Mouse (Mus musculus) midbrain, embryonic 14.5 days (tissue): ENCODE results near the gene Bahd1. TPM values are rescaled to one million over a fixed set of nuclear protein-coding genes. Genes with fewer than 3 reads are reported as not detected.

Source experiments
- ATAC-seq: fragments of 200-750 bp; cut with Nextera tagmentation; 2 replicates; pipeline ENCODE4 v1.8.0; 2017; ENCODE audit warnings: moderate number of reproducible peaks, moderate library complexity; ENCODE audit not compliant: low FRiP score, low TSS enrichment
- DNase-seq: peaks from one replicate; pipeline ENCODE4 v3.0.0-alpha.2; 2015
- H3K27ac ChIP-seq: fragments of 300-500 bp; sonication (generic); replicated peaks from 2 replicates; pipeline ENCODE4 v1.5.1; 2014; ENCODE audit warnings: mild to moderate bottlenecking, low read depth, low read length, moderate library complexity
- H3K27me3 ChIP-seq: fragments of 300-500 bp; sonication (generic); 2 replicates; pipeline ENCODE4 v1.6.1; 2014; ENCODE audit warnings: low read length, control low read depth, mixed read lengths; ENCODE audit not compliant: control insufficient read depth, insufficient read depth
- H3K36me3 ChIP-seq: fragments of 300-500 bp; sonication (generic); 2 replicates; pipeline ENCODE4 v1.6.1; 2014; ENCODE audit warnings: low read length, control low read depth; ENCODE audit not compliant: control insufficient read depth, insufficient read depth
- H3K4me1 ChIP-seq: fragments of 300-500 bp; sonication (generic); 2 replicates; pipeline ENCODE4 v1.6.1; 2014; ENCODE audit warnings: mild to moderate bottlenecking, antibody characterized with exemption, low read length, control low read depth; ENCODE audit not compliant: control insufficient read depth, insufficient read depth
- H3K4me2 ChIP-seq: fragments of 300-500 bp; sonication (generic); 2 replicates; pipeline ENCODE4 v1.6.1; 2014; ENCODE audit warnings: mild to moderate bottlenecking, low read length, moderate library complexity
- H3K4me3 ChIP-seq: fragments of 300-500 bp; sonication (generic); replicated peaks from 2 replicates; pipeline ENCODE4 v1.5.1; 2014; ENCODE audit warnings: low read depth, low read length
- H3K9ac ChIP-seq: fragments of 300-500 bp; sonication (generic); replicated peaks from 2 replicates; pipeline ENCODE4 v1.6.1; 2014; ENCODE audit warnings: mild to moderate bottlenecking, low read length, moderate library complexity
- H3K9me3 ChIP-seq: fragments of 300-500 bp; sonication (generic); 2 replicates; pipeline ENCODE4 v1.6.1; 2016; ENCODE audit warnings: low read length, control low read depth, mixed read lengths; ENCODE audit not compliant: control insufficient read depth
- WGBS: fragments of 180-500 bp; shearing (Covaris S2); extraction: QIAGEN DNeasy Blood & Tissue Kit; methylation state at CpG from one replicate; pipeline ENCODE4 v1.1.7; 2014; 5-methylcytosine and 5-hydroxymethylcytosine counted together
- polyA plus RNA-seq: library from polyadenylated mRNA; unstranded; fragments of >200 nt; fragmentation: Nextera tagmentation; extraction: Ambion mirVana; gene quantifications from 2 replicates; pipeline ENCODE4 v1.2.1, GENCODE M21; 2014

The Bahd1 gene
- polyA plus RNA-seq, 1 experiment from 2014 or later, result 2.0 TPM

DNA sequence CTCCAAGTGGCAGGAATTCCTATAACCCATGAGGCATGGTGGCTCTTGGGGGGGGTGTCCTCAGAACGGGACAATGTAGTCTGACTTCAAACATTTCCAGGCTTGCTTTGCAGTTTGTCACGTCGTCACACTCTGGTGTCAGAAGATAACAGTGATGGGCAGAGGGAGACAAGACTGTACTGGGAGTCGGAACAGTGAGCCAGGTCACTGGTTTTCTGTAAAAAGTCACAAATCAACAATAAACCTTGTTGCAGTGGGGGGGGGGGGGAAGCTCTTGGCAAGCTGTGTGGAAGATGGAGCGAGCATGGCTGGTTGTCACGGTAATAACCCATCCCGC is 63.5 kb downstream of the Bahd1 start:
- Histone ChIP-seq H3K27ac (no peak overlapping the region), H3K27me3 (no peaks in the 10 kb centered on the region), H3K9me3 (no peaks in the 10 kb centered on the region), H3K4me1 (no peaks in the 10 kb centered on the region), H3K4me2 (no peak overlapping the region), H3K36me3 (no peaks in the 10 kb centered on the region), H3K4me3 (no peak overlapping the region), H3K9ac (no peak overlapping the region)
- WGBS, result 62% methylated on average over 7 of the region's 7 CpGs
- ATAC-seq (no peak), DNase-seq (no peak)

GRCm38 (mm10) chr2:118969585-118970147 is 69.5 kb downstream of the Bahd1 start:
- Histone ChIP-seq H3K4me1 (no peaks in the 10 kb centered on the region), H3K4me3 (no peak overlapping the region), H3K4me2 (no peak overlapping the region), H3K9ac (no peak overlapping the region), H3K9me3 (no peaks in the 10 kb centered on the region), H3K36me3 (no peaks in the 10 kb centered on the region), H3K27me3 (peaks cover 15% of the 10 kb centered on the region), H3K27ac (no peak overlapping the region)
- DNase-seq, result no peak
- WGBS, result 89% methylated on average over 11 of the region's 11 CpGs
- no peak for ATAC-seq

- H3K27ac ChIP-seq, result no peak overlapping the region
- no peaks in the 10 kb centered on the region for H3K36me3 ChIP-seq
- peak overlapping the region; percentile 33; the same call in 1 of the 2 replicates for H3K4me3 ChIP-seq
- H3K4me1 ChIP-seq, result peaks cover 6% of the 10 kb centered on the region
- H3K4me2 ChIP-seq, result peak overlapping the region; percentile 68
- peaks cover 31% of the 10 kb centered on the region for H3K27me3 ChIP-seq
- DNase-seq (no peak), ATAC-seq (no peak)
- H3K9me3 ChIP-seq, result no peaks in the 10 kb centered on the region
- WGBS, result 78% methylated on average over 5 of the region's 5 CpGs
- no peak overlapping the region for H3K9ac ChIP-seq
These were observed 71.9 kb downstream of the Bahd1 start for GRCm38 (mm10) chr2:118972048-118972447.

DNA sequence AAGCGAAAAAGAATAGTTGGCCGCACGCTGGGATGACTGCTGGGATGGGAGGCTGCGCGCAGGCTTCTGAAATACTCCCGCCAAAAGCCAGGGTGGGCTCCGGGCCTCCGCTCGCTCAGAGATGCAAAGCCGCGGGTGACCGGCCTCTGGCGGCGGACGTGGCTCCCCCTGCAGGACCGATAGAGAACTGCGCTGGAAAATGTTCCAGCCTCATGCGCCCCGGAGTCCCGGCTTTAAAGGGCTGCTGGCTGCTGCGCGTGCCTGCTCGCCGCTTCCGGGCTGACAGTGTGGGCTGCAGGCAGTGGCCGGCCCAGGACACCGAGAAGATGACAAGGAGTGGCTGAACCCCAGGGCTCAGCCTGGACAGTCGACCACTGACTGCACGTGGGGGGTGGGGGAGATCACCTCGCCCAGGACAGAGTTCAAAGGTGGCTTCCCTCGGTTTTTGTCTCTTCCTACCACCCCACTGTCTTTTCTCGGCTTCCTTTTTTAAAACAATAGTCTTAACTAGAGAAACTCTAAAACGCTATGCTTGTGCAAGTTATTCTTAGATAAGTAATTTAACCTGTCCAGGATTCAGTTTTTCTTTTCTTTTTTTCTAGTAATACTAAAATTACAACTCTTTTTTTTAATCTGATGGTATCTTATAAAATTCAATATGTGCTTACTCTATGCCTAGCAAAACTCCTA is 72.7 kb downstream of the Bahd1 start:
- H3K4me2 ChIP-seq, result peak overlapping the region; percentile 68
- peak; percentile 69 for ATAC-seq
- H3K36me3 ChIP-seq, result no peaks in the 10 kb centered on the region
- H3K4me3 ChIP-seq, result peak overlapping the region; percentile 33
- H3K9me3 ChIP-seq, result no peaks in the 10 kb centered on the region
- peak overlapping the region; percentile 48; the same call in 1 of the 2 replicates for H3K9ac ChIP-seq
- peaks cover 39% of the 10 kb centered on the region for H3K27me3 ChIP-seq
- H3K4me1 ChIP-seq, result peaks cover 6% of the 10 kb centered on the region
- H3K27ac ChIP-seq, result no peak overlapping the region
- 1% methylated on average over 33 of the region's 33 CpGs for WGBS
- peak; percentile 93 for DNase-seq

Other genes starting within 250 kb of the Bahd1 start
- gene Pak6, start 237.1 kb upstream of the Bahd1 start, polyA plus RNA-seq, result 32.4 and 38.4 TPM in 2 replicates
- gene Ankrd63, start 196.4 kb upstream of the Bahd1 start, polyA plus RNA-seq, result not detected in 2 replicates
- 0.40 and 0.74 TPM in 2 replicates for gene Plcb2, start 171.9 kb upstream of the Bahd1 start, polyA plus RNA-seq
- gene Inafm2, start 154.6 kb upstream of the Bahd1 start, polyA plus RNA-seq, result 25.2 and 30.8 TPM in 2 replicates
- 0.59 and 0.73 TPM in 2 replicates for gene Ccdc9b, start 137.7 kb upstream of the Bahd1 start, polyA plus RNA-seq
- gene Phgr1, start 127.6 kb upstream of the Bahd1 start, polyA plus RNA-seq, result not detected in 2 replicates
- gene Disp2, start 120.7 kb upstream of the Bahd1 start, polyA plus RNA-seq, result 49.8 and 50.4 TPM in 2 replicates
- 17.8 and 32.5 TPM in 2 replicates for gene Knstrn, start 86.4 kb upstream of the Bahd1 start, polyA plus RNA-seq
- gene Ivd, start 38.4 kb upstream of the Bahd1 start, polyA plus RNA-seq, result 32.0 and 33.8 TPM in 2 replicates
- gene Chst14, start 26.1 kb downstream of the Bahd1 start, polyA plus RNA-seq, result 3.0 and 7.1 TPM in 2 replicates
- 37.0 and 40.6 TPM in 2 replicates for gene Ccdc32, start 129.0 kb downstream of the Bahd1 start, polyA plus RNA-seq
- 4.5 and 5.0 TPM in 2 replicates for gene Rpusd2, start 134.4 kb downstream of the Bahd1 start, polyA plus RNA-seq
- gene Knl1, start 146.7 kb downstream of the Bahd1 start, polyA plus RNA-seq, result 7.1 and 11.4 TPM in 2 replicates
- gene Rad51, start 212.4 kb downstream of the Bahd1 start, polyA plus RNA-seq, result 6.8 and 12.2 TPM in 2 replicates